Mouse (Mus musculus) left cerebral cortex, adult 9 months (tissue): ENCODE results near the gene Papss2.
"Not testable (repeated sequence)": the region's sequence is repeated elsewhere in the genome, so short reads cannot be mapped to it uniquely, and the experiment has no call there.

ENCODE experiments used
- DNase-seq, 2 experiments: peaks; one replicate each; pipeline ENCODE4 v3.0.0; 2022; ENCODE audit warnings: low spot score in 2 of 2

Gene Papss2

DNA sequence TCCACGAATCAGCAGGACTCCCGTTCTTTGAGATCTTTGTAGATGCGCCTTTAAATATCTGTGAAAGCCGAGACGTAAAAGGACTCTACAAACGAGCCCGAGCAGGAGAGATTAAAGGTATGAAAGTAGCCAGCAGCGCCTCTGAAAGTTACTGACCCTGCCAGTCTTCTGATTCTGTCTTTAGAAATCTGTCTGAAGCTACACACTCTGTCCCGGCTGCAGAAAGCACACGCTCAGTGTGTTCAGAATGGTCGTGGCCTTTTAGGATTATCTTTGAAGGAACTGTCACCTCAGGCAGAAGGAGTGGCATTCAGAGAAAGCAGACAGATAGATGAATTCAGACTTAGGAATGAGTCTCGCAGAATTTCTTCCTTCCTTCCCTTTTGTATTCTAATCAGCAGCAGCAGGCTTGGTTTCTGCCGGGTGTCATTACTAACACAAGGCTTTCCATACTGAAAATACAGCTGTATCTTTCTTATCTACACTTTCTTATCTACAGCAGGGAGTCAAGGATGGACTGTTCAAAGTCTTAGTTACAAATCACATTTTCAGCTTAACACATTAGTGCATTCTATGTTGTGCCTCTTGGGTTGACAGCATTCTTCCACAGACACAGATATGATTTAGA lies 42.8 kb downstream of the Papss2 start:
- DNase-seq: no peak

DNA sequence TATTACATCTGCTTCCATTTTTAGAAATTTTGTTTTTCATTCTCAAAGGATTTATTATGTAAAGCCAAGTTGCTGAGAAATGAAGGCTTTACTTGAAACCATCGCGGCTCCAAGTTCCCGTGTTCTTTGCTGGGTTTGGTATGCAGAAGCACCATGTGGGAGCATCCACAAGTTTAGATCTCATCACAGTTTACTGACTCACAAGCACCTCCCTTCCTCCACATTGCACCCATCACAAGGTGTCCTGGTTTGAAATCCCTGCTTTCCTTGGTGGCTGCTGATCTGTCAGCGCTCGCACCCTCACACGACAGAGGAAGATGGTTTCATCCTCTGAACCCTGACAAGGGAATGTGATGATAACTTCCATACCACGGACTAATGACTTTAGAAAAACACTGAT lies 45.9 kb downstream of the Papss2 start:
- no peak for DNase-seq

DNA sequence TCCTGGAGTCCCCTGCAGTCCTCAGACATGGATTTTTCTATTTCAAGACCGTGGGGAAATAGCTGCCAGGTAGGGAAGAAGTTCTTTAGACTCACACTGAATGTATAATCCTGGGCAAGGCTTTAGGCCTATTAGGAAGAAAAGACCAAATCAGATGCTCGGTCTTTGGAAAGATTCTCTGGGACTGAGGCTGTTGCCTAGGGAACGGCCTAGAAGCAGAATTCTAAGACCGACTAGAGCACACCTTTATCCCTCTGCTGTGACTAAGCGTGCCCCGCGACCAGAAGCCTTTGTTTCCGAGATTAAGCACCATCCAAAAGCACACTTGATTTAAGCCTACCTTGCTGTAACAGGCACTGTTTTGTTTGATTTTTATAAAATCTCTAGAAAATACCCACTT lies 46.4 kb downstream of the Papss2 start:
- DNase-seq: no peak

DNA sequence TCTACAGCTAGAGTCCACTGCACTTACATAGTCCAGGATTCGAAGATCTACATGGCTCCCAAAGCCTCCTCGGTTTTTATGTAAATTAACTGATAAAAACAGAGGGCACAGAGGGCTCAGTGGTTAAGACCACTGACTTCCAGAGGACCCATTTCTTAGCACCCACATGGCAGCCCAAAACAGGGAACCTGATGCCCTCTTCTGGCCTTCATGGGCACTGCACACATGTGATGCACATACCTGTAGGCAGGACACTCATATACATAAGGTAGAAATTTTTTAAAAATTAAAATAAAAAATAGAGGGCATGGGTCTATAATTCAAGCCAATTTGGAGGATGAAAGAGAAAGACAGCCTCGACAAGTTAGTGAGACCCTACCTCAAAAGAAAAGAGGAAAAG lies 48.1 kb downstream of the Papss2 start:
- DNase-seq: no peak

DNA sequence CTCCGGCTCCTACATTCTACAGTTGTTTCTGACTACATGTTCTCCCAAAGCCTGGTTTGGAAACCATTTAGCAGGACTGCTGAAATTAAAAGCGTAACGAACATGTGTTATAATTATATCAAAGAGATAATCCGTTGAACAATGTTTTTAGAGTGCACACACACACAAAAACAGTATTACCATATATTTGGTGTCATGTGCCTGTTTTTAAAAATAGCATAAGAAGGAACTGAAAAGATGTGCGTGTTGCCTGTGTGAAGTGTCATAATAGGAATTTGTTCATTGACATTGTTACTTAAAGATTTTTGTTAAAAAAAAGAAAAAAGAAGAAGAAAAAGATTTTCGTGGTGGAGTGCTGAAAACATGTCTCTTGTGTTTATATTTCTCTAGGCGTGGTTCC lies 50.3 kb downstream of the Papss2 start:
- no peak for DNase-seq

DNA sequence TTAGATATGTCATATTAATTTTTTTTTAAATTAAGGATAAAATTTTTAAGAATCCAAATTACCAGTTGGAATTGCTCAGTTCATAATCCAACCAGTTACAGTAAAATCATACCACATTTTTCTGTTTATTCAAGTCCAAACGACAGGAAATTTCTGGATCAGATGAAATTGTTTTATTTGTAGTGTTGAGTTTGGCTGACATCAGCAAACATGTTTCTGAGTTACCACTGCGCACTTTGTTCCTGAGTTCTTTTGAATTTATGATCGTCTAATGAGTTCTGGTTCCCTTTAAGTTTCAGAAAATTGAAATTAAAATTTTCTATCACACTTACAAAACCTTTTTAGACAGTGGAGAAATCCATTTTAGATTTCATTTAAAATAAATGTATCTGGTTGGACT lies 50.8 kb downstream of the Papss2 start:
- no peak for DNase-seq

DNA sequence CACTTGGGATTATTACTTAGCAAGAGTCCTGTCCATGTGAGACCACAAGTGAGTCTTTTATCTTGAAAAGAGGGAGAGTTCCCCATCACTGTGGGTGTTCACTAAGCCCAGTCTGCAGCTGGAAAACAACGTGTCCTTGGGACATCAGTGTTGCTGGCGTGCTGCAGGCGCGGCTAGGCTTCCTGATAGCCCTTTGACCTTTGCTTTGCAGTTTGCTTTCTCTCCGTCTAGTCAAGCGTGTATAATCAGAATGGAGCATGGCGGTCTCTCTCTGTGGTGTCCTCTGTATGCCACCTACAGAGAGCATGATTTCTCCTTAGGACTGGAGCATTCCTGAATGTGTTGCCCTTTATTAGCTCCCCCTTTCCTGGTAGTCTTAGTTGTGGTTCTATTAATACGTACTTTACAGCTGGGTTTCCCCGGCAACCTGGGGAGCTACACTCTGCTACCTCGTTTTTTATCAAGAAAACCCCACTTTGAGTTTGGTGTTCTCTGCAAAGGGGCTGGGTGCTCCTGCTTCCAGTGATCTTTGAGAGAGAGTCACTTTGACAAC lies 52.5 kb downstream of the Papss2 start:
- DNase-seq: no peak

DNA sequence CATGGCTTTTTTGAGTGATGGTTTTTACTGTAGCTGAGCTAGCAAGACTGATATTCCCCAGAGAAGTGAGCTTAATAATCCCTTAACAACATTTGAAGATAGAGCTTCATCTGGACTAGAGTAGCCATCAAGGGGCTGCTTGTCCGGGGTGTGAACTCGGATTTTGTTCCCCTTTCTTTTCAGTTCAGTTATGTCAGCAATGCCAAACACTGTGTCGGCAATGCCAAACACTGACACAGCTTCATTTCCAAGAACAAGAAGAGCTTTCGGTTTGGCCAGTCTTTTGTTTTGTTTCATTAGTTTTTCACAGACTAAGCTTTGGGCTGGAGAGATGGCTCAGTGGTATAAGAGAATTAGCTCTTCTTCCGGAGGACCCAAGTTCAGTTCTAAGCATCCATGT lies 55.5 kb downstream of the Papss2 start:
- no peak for DNase-seq

DNA sequence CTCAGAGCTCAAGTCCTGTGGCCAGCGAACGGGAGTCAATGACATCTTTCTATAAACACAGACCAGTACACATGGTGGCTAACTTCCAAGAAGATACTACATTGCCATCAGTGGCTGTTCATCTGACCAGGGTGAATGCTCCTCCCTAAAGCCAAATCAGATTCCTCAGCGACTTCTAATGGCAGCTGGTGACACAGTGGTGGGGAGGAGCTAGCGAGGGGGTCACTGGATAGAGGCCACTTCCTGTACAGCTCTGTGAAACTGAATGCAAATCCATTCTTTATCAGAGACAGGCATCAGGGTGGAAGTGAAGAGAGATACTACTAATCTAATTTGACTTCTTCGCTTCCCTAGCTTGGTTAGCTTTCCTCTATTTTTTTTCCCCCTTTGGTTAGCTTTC lies 57.5 kb downstream of the Papss2 start:
- no peak for DNase-seq

DNA sequence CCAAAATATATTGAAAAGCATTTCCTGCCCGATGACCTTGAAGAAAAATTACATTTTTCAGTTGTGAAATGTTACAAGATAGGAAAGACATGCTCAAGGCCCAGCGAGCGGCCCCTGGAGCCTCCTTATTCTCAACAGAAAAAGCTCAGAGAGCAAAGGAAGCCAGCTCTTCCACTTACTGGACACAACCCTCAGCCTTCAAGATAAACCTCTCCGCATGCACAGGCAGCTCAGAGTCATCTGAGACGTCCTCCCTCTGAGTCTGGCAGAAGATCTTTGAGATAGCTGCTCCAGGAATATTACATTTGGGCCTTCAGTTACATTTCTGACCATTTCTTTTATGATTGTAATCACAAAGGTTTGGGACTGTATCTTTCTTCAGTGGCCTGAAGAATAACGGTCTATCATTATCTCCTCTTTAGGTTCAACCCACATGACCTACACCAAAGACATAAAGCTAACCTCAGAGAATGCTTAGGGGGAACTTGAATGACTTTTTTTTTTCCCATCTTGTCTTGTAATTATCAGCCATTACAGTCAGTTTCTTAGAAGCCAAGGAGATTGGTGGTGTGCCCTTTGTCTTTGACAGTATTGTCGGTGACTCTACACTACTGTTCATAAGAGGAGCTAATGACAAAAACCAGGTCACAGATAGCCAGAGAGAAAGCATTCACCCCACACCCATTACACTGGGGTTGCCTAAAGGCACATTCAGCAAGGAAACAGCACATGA lies 58.2 kb downstream of the Papss2 start:
- DNase-seq: no peak

DNA sequence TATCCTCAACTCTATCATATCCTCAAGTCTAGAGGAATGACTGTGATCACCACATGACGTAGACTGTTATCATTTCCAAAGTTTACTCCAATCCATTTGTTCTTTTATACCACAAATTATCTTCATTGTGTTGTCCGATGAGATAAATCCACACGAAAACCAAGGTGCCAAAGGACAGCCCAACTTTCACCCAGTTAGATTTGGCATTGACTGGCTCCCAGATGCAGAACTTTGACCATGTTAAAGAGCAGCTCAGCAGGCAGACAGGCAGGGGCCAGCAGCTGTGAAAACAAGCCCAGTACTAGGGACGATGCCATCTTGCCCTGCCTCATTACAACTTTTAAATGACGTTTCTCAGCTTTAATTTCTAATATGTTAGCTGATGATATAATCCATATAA lies 63.8 kb downstream of the Papss2 start:
- no peak for DNase-seq

DNA sequence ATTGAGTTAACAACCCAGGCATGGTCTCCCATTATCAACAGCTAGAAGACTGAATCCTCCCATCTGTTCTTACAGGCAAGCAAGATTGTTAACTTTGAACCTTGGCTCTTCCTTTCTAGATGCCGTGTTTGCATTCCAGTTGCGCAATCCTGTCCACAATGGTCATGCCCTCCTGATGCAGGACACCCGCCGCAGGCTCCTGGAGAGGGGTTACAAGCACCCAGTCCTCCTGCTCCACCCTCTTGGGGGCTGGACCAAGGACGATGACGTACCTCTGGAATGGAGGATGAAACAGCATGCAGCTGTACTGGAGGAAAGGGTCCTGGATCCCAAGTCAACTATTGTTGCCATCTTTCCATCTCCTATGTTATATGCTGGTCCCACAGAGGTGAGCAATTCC lies 67.3 kb downstream of the Papss2 start:
- no peak for DNase-seq

DNA sequence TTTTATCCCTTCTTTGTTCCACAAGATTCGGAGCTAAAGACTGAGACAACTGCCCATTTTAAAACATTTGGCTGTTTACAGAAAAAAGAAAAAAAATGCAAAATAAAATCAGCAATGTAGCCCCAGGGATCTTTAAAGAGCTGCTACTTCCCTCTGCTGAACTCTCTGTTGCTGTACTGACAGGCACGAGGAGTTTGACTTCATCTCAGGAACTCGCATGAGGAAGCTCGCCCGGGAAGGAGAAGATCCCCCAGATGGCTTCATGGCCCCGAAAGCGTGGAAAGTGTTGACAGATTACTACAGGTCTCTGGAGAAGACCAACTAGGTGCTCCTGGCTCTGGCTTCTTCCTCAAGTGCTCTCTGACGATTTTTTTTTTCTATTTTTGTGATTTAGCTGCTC lies 69.7 kb downstream of the Papss2 start:
- DNase-seq: no peak

DNA sequence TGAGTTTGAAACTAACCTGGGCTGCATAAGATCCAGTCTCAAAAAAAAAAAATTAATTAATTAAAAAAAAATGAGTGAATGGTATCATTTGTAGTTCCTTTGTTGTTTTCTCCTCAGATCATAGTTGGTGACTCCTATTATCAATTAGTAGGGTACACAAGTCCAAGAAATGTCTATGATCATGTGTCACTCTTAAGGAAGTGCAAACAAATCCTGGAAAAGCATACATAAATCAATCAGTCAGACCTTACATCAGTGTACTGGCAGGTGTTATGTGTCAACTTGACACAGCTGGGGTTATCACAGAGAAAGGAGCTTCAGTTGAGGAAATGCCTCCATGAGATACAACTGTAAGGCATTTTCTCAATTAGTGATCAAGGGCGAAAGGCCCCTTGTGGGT lies 72.2 kb downstream of the Papss2 start:
- not testable (repeated sequence) for DNase-seq

DNA sequence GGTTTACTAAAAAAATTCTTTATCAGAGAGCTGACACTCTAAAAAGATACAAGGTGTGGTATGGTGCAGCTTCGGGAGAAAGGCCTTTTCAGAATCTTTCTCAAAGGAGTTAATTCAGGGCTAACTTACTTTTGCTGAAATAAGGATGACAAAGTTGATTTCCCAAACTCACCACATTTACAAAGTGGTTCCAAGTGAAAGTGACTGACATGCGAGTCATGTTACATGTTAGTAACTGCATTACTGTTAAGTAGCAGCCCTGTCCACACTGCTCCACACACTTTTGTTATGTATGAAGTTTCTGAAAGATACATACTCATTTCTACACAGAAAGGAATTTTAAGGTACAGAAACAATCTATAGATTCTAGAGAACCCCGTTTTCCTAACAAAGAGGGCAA lies 80.2 kb downstream of the Papss2 start:
- no peak for DNase-seq

DNA sequence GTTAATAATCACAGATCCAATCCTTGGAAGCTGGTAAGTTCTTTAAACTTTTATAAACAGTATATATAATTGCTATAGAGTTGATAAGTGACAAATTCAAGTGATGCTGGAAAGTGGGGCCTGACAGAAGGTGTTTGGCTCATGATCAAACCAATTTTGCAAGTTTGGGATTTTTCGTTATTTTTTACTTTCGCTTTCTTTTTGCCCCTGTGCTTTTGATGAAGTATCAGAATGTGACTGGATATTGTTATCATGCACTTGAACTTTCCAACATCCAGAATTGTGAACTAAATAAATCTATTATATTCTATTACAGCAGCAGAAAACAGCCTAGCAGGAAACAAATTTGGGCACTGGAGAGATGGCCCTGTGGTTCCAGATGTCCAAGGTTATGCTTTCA lies 85.3 kb downstream of the Papss2 start:
- no peak for DNase-seq

DNA sequence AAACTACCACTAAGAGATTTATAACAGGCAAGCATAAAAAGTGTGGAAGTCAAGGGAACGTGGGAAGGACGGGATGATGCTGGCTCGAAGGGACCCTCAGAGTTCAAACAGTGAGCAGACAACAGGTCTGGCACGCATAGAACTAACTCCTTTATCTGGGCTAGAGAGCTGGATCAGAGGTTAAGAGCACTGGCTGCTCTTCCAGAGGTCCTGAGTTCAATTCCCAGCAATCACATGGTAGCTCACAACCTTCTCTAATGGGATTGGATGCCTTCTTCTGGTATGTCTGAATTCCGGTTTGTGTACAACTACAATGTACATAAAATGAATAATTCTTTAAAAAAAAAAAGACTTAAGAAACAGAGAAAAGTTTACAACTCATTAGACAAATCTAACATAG lies 87.5 kb downstream of the Papss2 start:
- DNase-seq: no peak

DNA sequence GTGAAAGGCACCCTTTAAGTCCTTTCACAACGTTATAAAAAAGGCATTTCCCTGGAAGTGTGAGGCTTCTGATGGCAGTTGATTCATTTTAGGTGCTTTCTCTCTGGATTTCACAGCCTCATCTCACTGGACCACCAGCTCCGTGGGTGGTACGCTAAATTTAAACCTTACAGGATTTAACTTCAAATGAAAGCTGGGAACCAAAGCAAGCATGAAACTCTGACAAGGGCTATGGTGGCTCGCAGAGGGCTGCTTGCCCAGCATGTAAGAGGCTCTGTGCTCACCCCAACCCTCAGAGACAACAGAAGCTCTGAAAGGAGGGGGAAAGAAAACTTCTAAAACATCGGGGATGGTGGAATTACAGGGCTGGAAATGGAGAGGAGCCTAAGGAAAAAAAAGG lies 92.1 kb downstream of the Papss2 start:
- DNase-seq: no peak

DNA sequence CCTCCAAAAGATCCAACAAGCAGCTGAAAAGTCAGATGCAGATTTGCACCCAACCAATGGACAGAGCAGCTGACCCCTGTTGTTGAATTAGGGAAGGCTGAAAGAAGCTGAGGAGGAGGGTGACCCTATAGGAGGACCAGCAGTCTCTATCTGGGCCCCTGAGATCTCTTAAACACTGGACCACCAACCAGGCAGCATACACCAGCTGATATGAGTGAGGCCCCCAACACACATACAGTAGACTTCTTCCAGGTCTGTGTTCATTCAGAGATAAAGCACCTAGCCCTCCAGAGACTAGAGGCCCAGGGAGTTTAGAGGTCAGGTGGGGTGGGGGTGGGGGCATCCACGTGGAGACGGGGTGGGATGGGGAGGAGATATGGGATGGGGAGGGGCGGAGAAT lies 92.6 kb downstream of the Papss2 start:
- not testable (repeated sequence) for DNase-seq

DNA sequence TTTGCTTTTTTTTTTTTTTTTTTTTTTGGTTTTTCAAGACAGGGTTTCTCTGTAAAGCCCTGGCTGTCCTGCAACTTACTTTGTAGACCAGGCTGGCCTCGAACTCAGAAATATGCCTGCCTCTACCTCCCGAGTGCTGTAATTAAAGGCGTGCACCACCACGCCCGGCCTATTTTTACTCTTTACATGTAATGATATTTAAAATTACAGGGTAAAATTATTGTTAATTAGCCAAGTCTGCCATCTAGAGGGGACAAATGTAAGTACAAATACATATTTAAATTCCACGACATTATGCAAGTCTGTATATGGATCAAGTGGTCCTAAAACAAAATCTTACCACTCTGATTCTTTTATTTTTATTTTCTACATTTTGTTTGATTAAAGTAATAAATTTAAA lies 94.1 kb downstream of the Papss2 start:
- DNase-seq: no peak

DNA sequence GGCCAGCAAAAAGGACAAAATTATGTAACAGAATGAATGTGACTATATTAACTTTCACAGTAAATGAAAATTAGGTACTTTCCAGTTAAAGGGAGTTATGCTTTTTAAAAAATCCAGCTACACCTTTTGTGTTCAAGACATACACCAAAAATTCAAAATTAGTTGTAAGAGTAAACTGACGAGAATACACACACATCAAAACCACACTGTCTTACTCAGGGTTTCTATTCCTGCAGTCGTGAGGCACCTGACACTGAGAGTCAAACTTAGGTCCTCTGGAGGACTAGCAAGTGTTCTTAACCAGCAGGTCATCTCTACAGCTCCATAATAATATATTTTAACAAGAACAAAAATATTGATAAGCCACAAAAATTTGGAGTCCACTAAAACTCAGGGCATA lies 101.1 kb downstream of the Papss2 start:
- DNase-seq: no peak

DNA sequence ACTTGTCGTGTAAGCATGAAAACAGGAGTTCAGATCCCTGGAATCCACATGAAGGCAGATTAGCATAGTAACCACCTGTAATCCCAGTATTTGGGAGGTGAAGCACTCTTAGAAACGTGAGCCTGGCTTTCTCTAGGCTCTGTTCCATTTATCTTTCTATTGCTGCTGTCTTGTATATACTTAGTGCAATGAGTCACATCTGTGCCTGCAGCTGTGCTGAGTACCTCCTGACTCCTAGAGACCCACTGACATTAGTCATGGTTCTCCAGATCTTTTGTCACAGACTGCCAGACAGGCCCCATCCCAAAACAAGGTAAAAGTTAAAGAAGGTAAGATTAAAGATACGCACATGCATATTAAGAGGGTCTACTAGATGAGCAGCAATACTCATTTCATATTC lies 106.6 kb downstream of the Papss2 start:
- DNase-seq: no peak

DNA sequence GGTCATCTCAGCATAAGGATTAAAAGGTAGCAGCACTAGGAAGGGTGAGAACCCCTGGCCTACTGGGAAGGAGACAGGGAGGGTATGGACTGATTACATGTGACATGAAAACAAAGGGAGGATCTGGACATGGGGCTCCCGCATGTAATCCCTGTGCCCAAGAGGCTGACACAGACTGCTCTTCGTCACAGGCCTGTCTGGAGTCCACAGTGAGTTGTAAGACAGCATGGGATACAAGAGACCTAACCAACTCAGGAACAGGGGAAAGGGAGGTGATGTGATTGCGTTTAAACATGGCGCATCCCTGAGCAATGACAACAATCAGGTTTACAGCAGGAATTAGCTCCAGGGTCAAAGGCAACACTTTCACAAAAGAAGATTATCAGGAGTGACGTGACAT lies 113.4 kb downstream of the Papss2 start:
- DNase-seq: no peak

DNA sequence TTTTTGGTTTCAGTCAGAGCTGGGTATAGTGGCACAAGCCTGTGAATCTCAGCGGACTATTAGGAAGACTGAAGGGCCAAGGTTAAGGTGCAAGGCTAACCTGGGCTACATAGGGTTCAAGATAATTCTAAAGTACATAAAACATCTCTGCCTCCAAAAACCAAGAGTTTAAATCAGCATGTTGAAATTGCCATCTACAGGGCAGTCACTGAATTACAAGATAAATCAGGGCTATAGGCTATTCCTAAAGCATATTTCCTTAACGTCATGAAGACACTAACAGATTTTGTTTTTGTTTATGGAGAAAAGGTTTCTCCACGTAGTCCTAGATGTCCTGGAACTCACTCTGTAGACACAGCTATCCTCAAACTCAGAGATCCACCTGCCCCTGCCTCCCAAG lies 114.7 kb downstream of the Papss2 start:
- no peak for DNase-seq
